Mouse (Mus musculus): ENCODE measurements at regions not wholly inside any gene's neighbourhood (a gene's known extent, or its start where the extent isn't known, plus 50 kb on each side); places are given as distances from the start of the nearest gene placed in this dataset.

DNA sequence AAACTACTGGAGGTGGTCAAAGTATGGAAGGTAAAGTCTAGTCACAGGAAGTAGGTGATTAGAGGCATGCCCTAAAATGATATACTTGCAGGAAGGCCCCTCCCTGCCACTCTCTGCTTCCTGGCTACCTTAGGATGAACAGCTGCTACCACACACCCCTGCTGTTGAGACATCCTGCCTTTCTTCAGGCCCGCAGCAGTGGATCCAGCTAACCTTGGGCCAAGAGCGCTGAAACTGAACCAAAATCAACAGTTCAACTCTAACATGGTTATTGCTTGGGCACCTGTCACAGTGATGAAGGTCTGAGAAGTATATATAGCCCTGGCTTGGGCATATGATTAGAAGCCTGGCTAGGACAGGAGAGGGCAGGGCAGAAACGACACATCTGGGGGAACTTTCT lies 352.4 kb downstream of the Prdm2 start:
- no peak for TF ChIP-seq POLR2A (IDR thresholded peaks at IDR 0.05; ENCODE audit: borderline replicate concordance, control insufficient read depth, low read depth, low read length)
- TF ChIP-seq CTCF (IDR thresholded peaks at IDR 0.05; ENCODE audit: control insufficient read depth, insufficient read depth, low read length): no peak
